Mouse (Mus musculus) natural killer cell, adult 2 months (primary cell): ENCODE measurements at regions not wholly inside any gene's neighbourhood (a gene's known extent, or its start where the extent isn't known, plus 50 kb on each side); places are given as distances from the start of the nearest gene placed in this dataset.
A peak's percentile ranks its signal among the peaks of the same experiment; 100 is the strongest.

ENCODE experiments used
- DNase-seq, 2 experiments: peaks; one replicate each; pipeline ENCODE4 v3.0.0; 2022; ENCODE audit warnings: low spot score in 2 of 2

DNA sequence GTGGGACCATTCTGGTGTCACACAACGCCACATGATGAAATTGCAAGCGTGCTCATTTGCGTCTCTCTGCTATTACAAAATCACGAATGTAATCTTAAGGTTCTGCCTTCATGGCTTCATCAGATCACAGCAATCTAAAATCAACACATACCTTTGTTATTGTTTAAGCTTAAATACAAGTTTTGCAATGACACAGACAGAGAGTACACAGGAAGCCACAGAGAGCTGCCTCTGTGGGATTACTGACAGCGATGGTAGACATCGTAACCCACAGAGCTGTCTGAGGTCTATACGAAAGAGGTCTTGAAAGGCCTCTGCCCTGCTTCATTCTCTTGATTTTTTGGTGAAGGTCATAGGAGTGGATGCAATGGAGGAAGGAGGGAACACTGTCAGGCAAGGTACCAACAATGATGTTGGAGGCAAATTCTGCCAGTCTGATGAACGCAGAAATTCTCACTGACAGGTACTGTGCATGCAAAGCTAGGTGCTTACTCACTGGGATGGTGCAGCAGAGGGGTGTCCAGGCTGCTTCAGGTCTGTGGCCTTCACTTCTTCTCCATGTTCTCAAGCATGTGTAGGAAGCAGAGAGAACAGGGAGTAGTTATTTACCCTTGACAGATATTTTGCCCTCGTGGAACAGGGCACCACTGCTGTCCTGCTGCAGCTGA lies 226.5 kb downstream of the Gm19410 start:
- no peak for DNase-seq

GRCm38 (mm10) chr8:35996330-35997077 lies 230.9 kb downstream of the Gm19410 start:
- DNase-seq = no peak

- DNase-seq = no peak
Observed at GRCm38 (mm10) chr8:35999584-35999983, 234.0 kb downstream of the Gm19410 start.

GRCm38 (mm10) chr8:36004387-36004786 lies 238.8 kb downstream of the Gm19410 start:
- DNase-seq = no peak

GRCm38 (mm10) chr8:36005536-36005935 lies 239.9 kb downstream of the Gm19410 start:
- DNase-seq = no peak

DNA sequence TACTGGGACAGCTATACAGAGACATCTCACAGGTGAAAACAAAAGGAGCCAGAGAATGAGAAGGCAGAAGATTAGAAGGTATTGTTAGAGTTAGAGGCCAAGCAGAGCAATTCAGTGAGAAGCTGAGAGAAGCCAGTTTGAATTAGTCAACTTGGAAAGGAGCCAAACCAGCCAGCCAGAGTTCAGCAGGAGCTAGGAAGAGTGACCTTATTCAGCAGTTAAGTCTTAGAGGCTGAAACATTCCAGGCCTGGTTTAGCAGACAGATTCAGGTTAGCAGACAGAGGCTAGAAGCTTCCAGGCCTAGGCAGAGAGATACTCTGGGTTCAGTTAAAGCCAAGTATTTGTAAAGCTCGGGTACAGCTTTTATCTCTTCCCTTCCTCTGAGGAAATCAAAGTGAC lies 242.1 kb downstream of the Gm19410 start:
- DNase-seq = no peak

DNA sequence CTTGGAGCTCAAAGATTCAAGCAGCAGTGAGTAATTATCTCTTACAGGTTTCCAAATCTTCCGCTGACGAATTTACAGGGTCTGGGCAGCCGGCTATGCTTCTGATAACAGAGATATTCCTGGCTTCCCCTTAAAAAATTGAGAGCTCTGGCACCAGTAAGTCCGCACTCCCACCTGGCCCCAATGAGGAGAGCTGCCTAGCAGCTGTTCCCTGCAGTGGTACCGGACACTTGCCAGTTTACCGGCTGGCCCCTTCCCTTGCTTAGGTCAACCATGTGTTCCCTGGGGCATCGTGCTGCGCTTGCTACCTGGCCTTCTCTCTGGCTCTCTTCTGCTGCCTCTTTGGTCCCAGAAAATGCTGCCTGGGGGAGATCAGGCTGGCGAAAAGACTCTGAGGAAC lies 244.0 kb downstream of the Gm19410 start:
- DNase-seq = no peak

GRCm38 (mm10) chr8:36010446-36011217 lies 245.0 kb downstream of the Gm19410 start:
- peak in 1 of 2 experiments; percentile 13 for DNase-seq

DNA sequence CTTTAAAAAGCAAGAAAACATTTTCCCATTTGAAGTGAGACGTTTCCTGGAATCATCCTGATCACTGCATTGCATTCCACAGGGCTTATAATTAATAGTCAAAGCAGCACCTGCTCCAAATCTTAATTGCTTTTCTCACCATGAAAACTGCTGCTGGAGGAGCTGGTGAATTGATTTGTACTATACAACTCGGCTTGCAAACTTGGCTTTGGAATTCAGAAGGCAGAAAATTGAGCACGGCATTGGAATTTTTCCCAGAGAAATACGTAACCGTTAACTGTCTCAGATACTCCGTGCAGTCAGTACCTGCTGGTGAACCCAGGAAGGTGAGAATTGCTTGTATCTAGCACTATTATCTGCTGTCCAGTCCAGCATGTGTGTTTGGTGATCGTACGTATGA lies 249.3 kb downstream of the Gm19410 start:
- no peak for DNase-seq

GRCm38 (mm10) chr8:36016321-36017114 lies 250.9 kb downstream of the Gm19410 start:
- DNase-seq = peak in 1 of 2 experiments; percentile 5

GRCm38 (mm10) chr8:36018993-36019753 lies 253.6 kb downstream of the Gm19410 start:
- DNase-seq = peak in 1 of 2 experiments; percentile 10

DNA sequence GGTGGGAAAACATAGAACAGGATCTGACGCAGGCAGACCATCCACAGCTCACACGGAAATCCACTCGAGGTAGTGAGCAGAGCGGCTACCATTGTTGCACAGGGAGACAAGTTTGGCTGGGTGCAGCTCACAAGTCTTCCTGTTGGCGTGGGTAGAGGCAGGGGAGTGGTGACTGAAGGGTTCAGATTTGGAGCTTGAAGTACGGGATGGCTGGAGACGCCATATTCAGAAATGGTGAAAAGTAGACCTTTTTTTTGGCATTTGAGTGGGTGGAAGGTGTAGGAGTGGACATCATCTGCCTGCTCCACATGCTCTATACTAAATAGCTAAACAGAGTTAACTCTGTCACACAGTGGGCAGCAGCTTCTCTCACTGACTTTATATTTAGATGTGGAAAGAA lies 254.3 kb downstream of the Gm19410 start:
- DNase-seq = no peak

DNA sequence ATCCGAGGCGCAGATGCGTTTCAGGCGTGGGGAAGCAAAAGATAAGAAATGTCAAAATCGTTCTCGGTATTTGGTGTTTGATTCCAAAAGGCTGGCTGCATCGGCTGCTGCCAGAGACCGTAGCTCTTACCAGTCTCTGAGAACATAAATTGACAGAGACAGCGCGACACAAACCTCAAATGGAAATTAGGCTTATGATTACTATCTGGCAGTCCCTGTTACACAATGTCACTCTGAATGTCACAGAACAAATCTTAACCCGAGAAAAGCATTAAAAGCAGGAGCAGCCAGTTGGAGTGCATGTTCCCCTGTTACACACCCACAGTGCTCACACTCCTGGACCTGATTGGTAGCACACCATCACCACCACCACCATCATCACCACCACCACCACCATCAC lies 262.0 kb downstream of the Gm19410 start:
- DNase-seq = no peak

DNA sequence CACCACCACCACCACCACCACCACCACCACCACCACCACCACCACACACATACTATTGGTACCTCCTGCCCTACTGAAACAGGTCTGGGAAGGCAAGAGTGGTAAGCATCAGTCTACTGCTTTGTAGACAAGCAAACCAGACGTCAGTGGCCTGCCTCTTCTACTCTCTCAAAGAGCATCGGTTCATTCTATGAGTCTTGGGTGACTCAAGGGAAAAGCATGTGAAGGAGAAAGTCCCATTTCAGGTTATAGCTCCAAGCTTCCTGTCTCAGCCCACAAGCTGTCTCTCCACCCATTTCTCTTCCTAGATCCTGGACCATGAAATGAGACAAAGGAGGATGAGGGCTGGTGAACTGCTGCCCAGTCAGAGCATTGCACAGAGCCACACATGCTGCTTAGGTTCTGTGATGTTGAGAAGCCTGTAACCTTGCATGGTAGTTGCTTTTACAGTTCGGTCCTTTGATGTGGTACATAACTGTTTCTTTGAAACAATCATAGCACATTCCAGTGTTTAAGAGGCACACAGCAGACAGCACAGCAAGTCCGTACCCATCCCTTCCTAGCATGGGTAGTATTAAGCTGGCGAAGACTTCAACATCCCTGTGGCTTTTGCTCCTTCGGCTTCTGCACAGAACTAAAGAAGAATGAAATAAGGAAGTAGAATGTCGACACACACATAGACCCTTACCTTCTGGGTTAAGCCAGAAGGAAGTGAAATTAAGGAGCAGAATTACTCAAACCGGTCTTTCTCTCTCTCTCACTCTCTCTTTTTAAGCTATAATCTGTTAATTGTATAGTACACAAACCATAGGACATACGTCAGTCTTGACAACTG lies 262.7 kb downstream of the Gm19410 start:
- peak in 1 of 2 experiments; percentile 5 for DNase-seq

- no peak for DNase-seq
Observed at GRCm38 (mm10) chr8:36029445-36029844, 263.9 kb downstream of the Gm19410 start.

DNA sequence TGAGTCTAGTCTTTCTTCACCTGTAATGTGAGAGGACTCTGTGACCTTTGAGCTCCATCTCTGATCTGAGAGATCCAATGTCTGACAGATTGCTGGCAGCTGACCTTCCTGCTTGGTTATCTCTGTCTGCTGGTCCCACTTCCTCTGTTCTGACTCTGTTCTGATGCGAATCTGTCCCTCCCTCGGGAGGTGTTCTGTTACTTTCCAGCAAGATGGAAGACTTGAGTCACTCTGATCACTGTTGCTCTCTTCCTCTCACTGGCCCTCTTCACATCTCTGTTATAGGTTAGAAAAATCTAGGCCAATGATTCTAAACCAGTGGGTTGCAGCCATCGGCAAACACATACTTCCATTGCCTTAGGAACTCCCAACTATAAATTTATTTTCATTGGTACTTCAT lies 264.6 kb downstream of the Gm19410 start:
- no peak for DNase-seq

GRCm38 (mm10) chr8:36031966-36032719 lies 266.6 kb downstream of the Gm19410 start:
- no peak for DNase-seq

DNA sequence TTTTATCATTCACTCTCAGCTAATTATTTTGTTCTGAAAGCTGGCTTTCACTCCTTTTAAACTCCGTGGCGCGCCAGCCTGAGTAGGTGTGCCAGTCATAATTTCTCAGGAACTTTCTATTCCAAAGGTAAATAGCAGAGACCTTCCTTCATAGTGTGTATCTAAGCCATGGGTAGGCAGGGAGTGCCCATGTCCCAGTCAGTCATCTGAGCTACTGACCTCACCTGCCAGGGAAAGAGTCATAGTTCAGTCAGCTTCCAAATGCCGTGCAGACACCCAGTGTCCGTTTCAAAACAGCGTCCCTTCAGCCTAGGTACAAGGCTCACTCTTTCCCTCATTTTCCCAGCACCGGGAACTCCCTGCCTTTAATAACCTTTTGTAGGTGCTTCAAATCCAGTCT lies 269.7 kb downstream of the Gm19410 start:
- no peak for DNase-seq

GRCm38 (mm10) chr8:36036271-36036670 lies 270.7 kb downstream of the Gm19410 start:
- no peak for DNase-seq
